Mouse (Mus musculus) spleen, adult 2 months (tissue): ENCODE results near the gene Hadhb.

Source experiments
- CTCF ChIP-seq: fragments of 200-500 bp; IDR thresholded peaks from 2 replicates; pipeline ENCODE4 v1.5.1; 2011; ENCODE audit warnings: mild to moderate bottlenecking, inconsistent platforms; ENCODE audit not compliant: insufficient read depth, insufficient read length, insufficient replicate concordance; ENCODE audit errors: extremely low read depth
- POLR2A ChIP-seq: fragments of 200-500 bp; IDR thresholded peaks from 2 replicates; pipeline ENCODE4 v1.6.1; 2011; ENCODE audit warnings: low read depth, low read length, inconsistent platforms

GRCm38 (mm10) chr5:30230901-30231300 is 75.9 kb downstream of the Hadhb start:
- peak; percentile 28; the same call in 1 of the 2 replicates for TF ChIP-seq CTCF
- no peak for TF ChIP-seq POLR2A
